Mouse (Mus musculus) hindbrain, embryonic 15.5 days (tissue): ENCODE measurements around the gene Tmem79. TPM values are rescaled to one million over a fixed set of nuclear protein-coding genes. Genes with fewer than 3 reads are reported as not detected.

Experiments
- polyA plus RNA-seq: library from polyadenylated mRNA; unstranded; fragments of >200 nt; fragmentation: Nextera tagmentation; extraction: Ambion mirVana; gene quantifications from 2 replicates; pipeline ENCODE4 v1.2.1, GENCODE M21; 2015

The Tmem79 gene
- polyA plus RNA-seq, 1 experiment from 2014 or later: 1.7 TPM

Other genes with a start within 250 kb of the Tmem79 start
- 19.2 and 23.9 TPM in 2 replicates for gene Mef2d, start 193.8 kb downstream of the Tmem79 start, polyA plus RNA-seq
- 0.55 and 0.60 TPM in 2 replicates for gene Rhbg, start 81.4 kb downstream of the Tmem79 start, polyA plus RNA-seq
- gene Gm38392, start 48.9 kb downstream of the Tmem79 start, polyA plus RNA-seq: 0.35 TPM in 1 of 2 replicates, not detected in the other
- 9.5 and 12.2 TPM in 2 replicates for gene Tsacc, start 39.1 kb downstream of the Tmem79 start, polyA plus RNA-seq
- gene Cct3, start 39.0 kb downstream of the Tmem79 start, polyA plus RNA-seq: 446 and 451 TPM in 2 replicates
- 119 and 125 TPM in 2 replicates for gene Glmp, start 11.1 kb downstream of the Tmem79 start, polyA plus RNA-seq
- 62.5 and 64.0 TPM in 2 replicates for gene Smg5, start 112 bp upstream of the Tmem79 start, polyA plus RNA-seq
- gene Paqr6, start 28.4 kb upstream of the Tmem79 start, polyA plus RNA-seq: 1.9 and 2.3 TPM in 2 replicates
- gene Bglap3, start 36.6 kb upstream of the Tmem79 start, polyA plus RNA-seq: not detected in 2 replicates
- gene Bglap2, start 42.6 kb upstream of the Tmem79 start, polyA plus RNA-seq: not detected in 2 replicates
- not detected in 2 replicates for gene Bglap, start 48.3 kb upstream of the Tmem79 start, polyA plus RNA-seq
- 28.8 and 35.4 TPM in 2 replicates for gene Pmf1, start 74.2 kb upstream of the Tmem79 start, polyA plus RNA-seq
- 34.7 and 40.4 TPM in 2 replicates for gene Slc25a44, start 89.0 kb upstream of the Tmem79 start, polyA plus RNA-seq
- 30.4 and 30.5 TPM in 2 replicates for gene Sema4a, start 125.0 kb upstream of the Tmem79 start, polyA plus RNA-seq
- 52.2 and 53.4 TPM in 2 replicates for gene Lmna, start 173.8 kb upstream of the Tmem79 start, polyA plus RNA-seq
- 26.4 and 28.6 TPM in 2 replicates for gene Mex3a, start 196.2 kb upstream of the Tmem79 start, polyA plus RNA-seq
- 0.23 TPM in 1 of 2 replicates, not detected in the other for gene Rab25, start 212.2 kb upstream of the Tmem79 start, polyA plus RNA-seq
- gene Lamtor2, start 216.9 kb upstream of the Tmem79 start, polyA plus RNA-seq: 201 and 205 TPM in 2 replicates
- 43.6 and 47.7 TPM in 2 replicates for gene Ubqln4, start 217.6 kb upstream of the Tmem79 start, polyA plus RNA-seq
- 146 and 149 TPM in 2 replicates for gene Ssr2, start 239.7 kb upstream of the Tmem79 start, polyA plus RNA-seq